Mouse (Mus musculus): ENCODE measurements around the gene Cd83. TPM values are rescaled to one million over a fixed set of nuclear protein-coding genes. Genes with fewer than 3 reads are reported as not detected.
A peak's percentile ranks its signal among the peaks of the same experiment; 100 is the strongest.

Gene Cd83
- polyA plus RNA-seq, 1 experiment from 2014 or later: 14.3 TPM

DNA sequence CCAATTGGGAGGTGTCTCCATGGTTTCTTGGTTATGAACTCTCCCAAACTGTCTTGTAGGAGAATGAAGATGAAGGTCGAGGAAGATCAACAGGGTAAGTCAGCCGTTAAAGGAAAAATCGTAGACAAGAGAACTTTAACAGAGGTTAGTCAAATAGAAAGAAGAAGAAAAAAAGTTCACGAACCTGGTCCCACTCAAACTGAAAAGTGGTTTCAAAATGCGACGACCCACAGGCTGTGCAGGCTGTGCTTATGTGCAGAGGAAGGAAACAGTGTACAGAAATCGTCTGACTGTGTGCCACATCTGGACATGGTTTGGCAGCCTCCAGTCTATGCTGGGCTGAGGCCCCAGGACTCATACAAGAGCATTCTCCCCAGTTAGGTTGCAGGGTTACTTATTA, 32.2 kb upstream of the Cd83 start:
- Histone ChIP-seq H3K36me3 (ENCODE audit: insufficient read depth) (no peaks in the 10 kb centered on the region), H3K27ac (ENCODE audit: low read depth) (no peak overlapping the region), H3K4me1 (ENCODE audit: insufficient read depth) (peaks cover 3% of the 10 kb centered on the region; the same call in 1 of the 2 replicates), H3K9ac (no peak overlapping the region), H3K4me3 (ENCODE audit: low read depth, low read length) (no peak overlapping the region), H3K27me3 (ENCODE audit: insufficient read depth, low read length) (no peaks in the 10 kb centered on the region), H3K4me2 (no peak overlapping the region), H3K9me3 (ENCODE audit: low read depth, low read length) (no peaks in the 10 kb centered on the region)
- ATAC-seq (ENCODE audit: insufficient read depth) (no peak), DNase-seq (no peak)
- 64% methylated on average over 7 of the region's 7 CpGs for WGBS
- TF ChIP-seq CTCF (IDR thresholded peaks at IDR 0.05; ENCODE audit: low read depth): no peak

GRCm38 (mm10) chr13:43753652-43754051, 30.9 kb upstream of the Cd83 start:
- ATAC-seq (ENCODE audit: insufficient read depth): no peak
- Histone ChIP-seq H3K4me1 (ENCODE audit: insufficient read depth) (peaks cover 3% of the 10 kb centered on the region; the same call in 1 of the 2 replicates), H3K9me3 (ENCODE audit: low read depth, low read length) (no peaks in the 10 kb centered on the region), H3K4me2 (no peak overlapping the region), H3K27me3 (ENCODE audit: insufficient read depth, low read length) (no peaks in the 10 kb centered on the region), H3K4me3 (ENCODE audit: low read depth, low read length) (no peak overlapping the region), H3K36me3 (ENCODE audit: insufficient read depth) (no peaks in the 10 kb centered on the region), H3K27ac (ENCODE audit: low read depth) (no peak overlapping the region), H3K9ac (no peak overlapping the region)
- no peak for TF ChIP-seq CTCF (IDR thresholded peaks at IDR 0.05; ENCODE audit: low read depth)
- no peak for DNase-seq
- 29% methylated on average over 9 of the region's 9 CpGs for WGBS

DNA sequence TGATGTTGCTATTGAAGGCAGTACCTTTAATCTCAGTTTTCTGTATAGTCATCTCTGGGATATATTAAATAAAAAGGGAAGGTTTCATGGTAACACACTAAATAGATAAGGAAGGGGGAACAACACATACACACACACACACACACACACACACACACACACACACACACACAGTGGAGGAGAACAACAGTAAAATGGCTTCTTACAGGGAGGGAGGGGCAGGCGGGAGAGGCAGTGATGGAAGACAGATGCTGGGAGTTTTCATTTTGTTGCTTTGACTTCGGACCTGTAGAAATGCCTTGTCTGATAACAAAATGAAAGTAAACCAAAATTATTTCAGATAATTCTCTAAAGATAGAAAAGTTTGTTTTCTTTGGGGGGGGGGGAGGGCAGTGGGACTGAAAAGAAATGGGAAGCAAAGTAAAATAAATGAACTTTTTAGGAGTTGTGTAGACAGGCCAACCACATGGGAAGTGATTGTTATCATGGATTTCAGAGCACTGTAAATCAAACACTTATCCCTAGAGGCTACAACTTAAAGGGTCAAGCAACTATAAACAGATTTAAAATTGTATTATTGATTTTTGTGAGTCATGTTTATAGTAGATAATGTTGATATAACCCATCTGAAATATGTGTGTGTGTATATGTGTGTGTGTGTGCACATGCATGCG, 30.0 kb upstream of the Cd83 start:
- ATAC-seq (ENCODE audit: insufficient read depth) (no peak), DNase-seq (no peak)
- Histone ChIP-seq H3K4me3 (ENCODE audit: low read depth, low read length) (no peak overlapping the region), H3K27me3 (ENCODE audit: insufficient read depth, low read length) (no peaks in the 10 kb centered on the region), H3K4me1 (ENCODE audit: insufficient read depth) (peaks cover 3% of the 10 kb centered on the region; the same call in 1 of the 2 replicates), H3K27ac (ENCODE audit: low read depth) (no peak overlapping the region), H3K9ac (no peak overlapping the region), H3K36me3 (ENCODE audit: insufficient read depth) (no peaks in the 10 kb centered on the region), H3K9me3 (ENCODE audit: low read depth, low read length) (no peaks in the 10 kb centered on the region), H3K4me2 (no peak overlapping the region)
- no peak for TF ChIP-seq CTCF (IDR thresholded peaks at IDR 0.05; ENCODE audit: low read depth)
- WGBS: 64% methylated on average over 3 of the region's 3 CpGs

DNA sequence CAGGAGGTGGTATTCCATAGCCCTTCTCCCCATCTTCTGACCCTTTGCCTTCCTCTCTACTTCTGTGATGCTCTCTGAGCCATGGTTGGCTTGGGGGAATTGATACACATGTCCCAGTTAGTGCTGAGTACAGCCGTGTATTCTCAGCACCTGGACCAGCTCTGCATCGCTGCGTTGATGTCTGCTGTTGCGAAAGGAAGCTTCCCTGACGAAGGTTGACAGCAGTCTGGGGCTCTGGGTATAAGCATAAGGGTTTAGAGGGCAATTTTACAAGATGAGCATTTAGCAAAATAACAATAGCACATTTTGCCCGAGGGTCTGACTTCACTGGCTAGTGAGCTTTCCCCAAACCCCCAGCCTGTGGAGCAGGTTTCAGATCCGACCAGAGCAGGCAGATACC, 29.0 kb upstream of the Cd83 start:
- H3K27me3 ChIP-seq (ENCODE audit: insufficient read depth, low read length): no peaks in the 10 kb centered on the region
- no peak for DNase-seq
- no peak overlapping the region for H3K27ac ChIP-seq (ENCODE audit: low read depth)
- no peak overlapping the region for H3K4me2 ChIP-seq
- H3K4me1 ChIP-seq (ENCODE audit: insufficient read depth): peaks cover 3% of the 10 kb centered on the region; the same call in 1 of the 2 replicates
- H3K9me3 ChIP-seq (ENCODE audit: low read depth, low read length): no peaks in the 10 kb centered on the region
- WGBS: 72% methylated on average over 7 of the region's 7 CpGs
- no peak overlapping the region for H3K9ac ChIP-seq
- no peak for TF ChIP-seq CTCF (IDR thresholded peaks at IDR 0.05; ENCODE audit: low read depth)
- no peak overlapping the region for H3K4me3 ChIP-seq (ENCODE audit: low read depth, low read length)
- H3K36me3 ChIP-seq (ENCODE audit: insufficient read depth): no peaks in the 10 kb centered on the region
- no peak for ATAC-seq (ENCODE audit: insufficient read depth)

- H3K4me1 ChIP-seq (ENCODE audit: insufficient read depth): no peaks in the 10 kb centered on the region
- no peaks in the 10 kb centered on the region for H3K9me3 ChIP-seq (ENCODE audit: low read depth, low read length)
- no peak overlapping the region for H3K4me2 ChIP-seq
- no peak for TF ChIP-seq CTCF (IDR thresholded peaks at IDR 0.05; ENCODE audit: low read depth)
- H3K36me3 ChIP-seq (ENCODE audit: insufficient read depth): no peaks in the 10 kb centered on the region
- H3K9ac ChIP-seq: no peak overlapping the region
- no peaks in the 10 kb centered on the region for H3K27me3 ChIP-seq (ENCODE audit: insufficient read depth, low read length)
- ATAC-seq (ENCODE audit: insufficient read depth): no peak
- 79% methylated on average over 12 of the region's 12 CpGs for WGBS
- no peak overlapping the region for H3K4me3 ChIP-seq (ENCODE audit: low read depth, low read length)
- H3K27ac ChIP-seq (ENCODE audit: low read depth): no peak overlapping the region
- no peak for DNase-seq
These were observed 23.3 kb upstream of the Cd83 start for GRCm38 (mm10) chr13:43761156-43761855.

- H3K9me3 ChIP-seq (ENCODE audit: low read depth, low read length): no peaks in the 10 kb centered on the region
- DNase-seq (no peak), ATAC-seq (ENCODE audit: insufficient read depth) (no peak)
- H3K27ac ChIP-seq (ENCODE audit: low read depth): no peak overlapping the region
- H3K4me2 ChIP-seq: no peak overlapping the region
- H3K9ac ChIP-seq: no peak overlapping the region
- 92% methylated on average over 9 of the region's 9 CpGs for WGBS
- H3K27me3 ChIP-seq (ENCODE audit: insufficient read depth, low read length): no peaks in the 10 kb centered on the region
- no peaks in the 10 kb centered on the region for H3K4me1 ChIP-seq (ENCODE audit: insufficient read depth)
- no peaks in the 10 kb centered on the region for H3K36me3 ChIP-seq (ENCODE audit: insufficient read depth)
- no peak overlapping the region for H3K4me3 ChIP-seq (ENCODE audit: low read depth, low read length)
- no peak for TF ChIP-seq CTCF (IDR thresholded peaks at IDR 0.05; ENCODE audit: low read depth)
These were observed 21.7 kb upstream of the Cd83 start for GRCm38 (mm10) chr13:43762901-43763300.

DNA sequence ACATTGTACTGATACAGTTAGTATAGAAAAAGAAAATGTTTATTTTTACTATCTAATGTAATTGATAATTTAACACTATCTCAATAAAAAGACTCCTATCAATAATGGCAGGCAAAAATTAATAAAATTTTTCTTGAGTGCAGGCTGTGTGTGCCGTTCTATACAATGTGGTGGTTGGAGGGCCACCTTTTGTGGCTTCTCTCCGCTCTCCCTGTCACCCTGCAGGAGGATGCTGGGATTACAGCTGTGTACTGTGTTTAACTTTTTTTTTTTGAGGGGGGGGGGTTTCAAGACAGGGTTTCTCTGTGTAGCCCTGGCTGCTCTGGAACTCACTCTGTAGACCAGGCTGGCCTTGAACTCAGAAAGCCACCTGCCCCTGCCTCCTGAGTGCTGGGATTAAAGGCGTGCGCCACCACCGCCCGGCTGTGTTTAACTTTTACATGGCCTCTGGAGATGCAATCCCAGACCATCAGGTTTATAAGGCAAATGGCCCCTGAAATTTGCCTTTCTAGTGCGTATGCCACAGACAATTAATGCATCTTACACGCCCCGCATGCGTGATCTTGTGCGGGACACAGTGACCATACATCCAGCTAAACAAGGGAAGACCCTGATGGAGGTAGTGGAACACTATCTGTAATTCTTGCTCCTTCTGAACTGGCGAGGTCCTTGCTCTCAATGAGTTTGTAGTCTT, 21.1 kb upstream of the Cd83 start:
- H3K9ac ChIP-seq: no peak overlapping the region
- no peak overlapping the region for H3K27ac ChIP-seq (ENCODE audit: low read depth)
- H3K27me3 ChIP-seq (ENCODE audit: insufficient read depth, low read length): no peaks in the 10 kb centered on the region
- H3K4me3 ChIP-seq (ENCODE audit: low read depth, low read length): no peak overlapping the region
- no peak for ATAC-seq (ENCODE audit: insufficient read depth)
- peak; percentile 14; the same call in 1 of the 2 replicates for TF ChIP-seq CTCF (IDR thresholded peaks at IDR 0.05; ENCODE audit: low read depth)
- H3K9me3 ChIP-seq (ENCODE audit: low read depth, low read length): no peaks in the 10 kb centered on the region
- no peak for DNase-seq
- H3K4me2 ChIP-seq: no peak overlapping the region
- no peaks in the 10 kb centered on the region for H3K36me3 ChIP-seq (ENCODE audit: insufficient read depth)
- H3K4me1 ChIP-seq (ENCODE audit: insufficient read depth): no peaks in the 10 kb centered on the region
- 92% methylated on average over 12 of the region's 12 CpGs for WGBS

Data from lung, embryonic 14.5 days (tissue).